20 mouse cellular contexts compared by ENCODE assay signal in genomic region chr5:32351721-32352465, GRCm38 (mm10).
DNase-seq lines count a peak whose midpoint lies in the region; ATAC-seq and TF ChIP-seq lines count a peak whose summit lies in the region.
"Had no signal": no experiment of that assay in that cellular context is flagged by ENCODE, and none has a peak within 500 bp of the region (broad histone marks: within the 10 kb centered on the region; RNA-seq: fewer than 3 reads in every experiment).

No protein-coding gene starts in this region.

- TF ChIP-seq CTCF in midbrain, postnatal 0 days (IDR thresholded peaks at IDR 0.05): no peak

- no peak overlapping the region for H3K27ac ChIP-seq in midbrain, postnatal 0 days (ENCODE audit: low read depth, low read length)
- H3K27ac ChIP-seq: embryonic facial prominence, embryonic 12.5 days; forebrain, embryonic 15.5 days; heart, embryonic 13.5 days; hindbrain, embryonic 12.5 days; intestine, embryonic 15.5 days had no signal

- H3K4me3 ChIP-seq in midbrain, postnatal 0 days (ENCODE audit: low read depth, low read length): no peak overlapping the region
- H3K4me3 ChIP-seq: embryonic facial prominence, embryonic 12.5 days; forebrain, embryonic 15.5 days; heart, embryonic 13.5 days; hindbrain, embryonic 12.5 days; intestine, embryonic 15.5 days had no signal

- H3K36me3 ChIP-seq in midbrain, postnatal 0 days (ENCODE audit: insufficient read depth, low read length): no peaks in the 10 kb centered on the region
- H3K36me3 ChIP-seq: embryonic facial prominence, embryonic 12.5 days; forebrain, embryonic 15.5 days; heart, embryonic 13.5 days; hindbrain, embryonic 12.5 days; intestine, embryonic 15.5 days had no signal

- H3K9me3 ChIP-seq in midbrain, postnatal 0 days (ENCODE audit: low read length): no peaks in the 10 kb centered on the region
- H3K9me3 ChIP-seq: embryonic facial prominence, embryonic 12.5 days; forebrain, embryonic 15.5 days; heart, embryonic 13.5 days; hindbrain, embryonic 12.5 days; intestine, embryonic 15.5 days had no signal

- H3K4me2 ChIP-seq in midbrain, postnatal 0 days (ENCODE audit: low read depth, low read length, poor library complexity, severe bottlenecking): no peak overlapping the region
- H3K4me2 ChIP-seq: embryonic facial prominence, embryonic 12.5 days; forebrain, embryonic 15.5 days; heart, embryonic 13.5 days; hindbrain, embryonic 12.5 days; intestine, embryonic 15.5 days had no signal

- no peak for ATAC-seq in midbrain, postnatal 0 days (ENCODE audit: low FRiP score)
- ATAC-seq: activated CD4-positive, CD25-positive, alpha-beta regulatory T cell, adult 4 months; forebrain, embryonic 15.5 days; intestine, embryonic 15.5 days; Patski had no signal

- H3K4me1 ChIP-seq in midbrain, postnatal 0 days (ENCODE audit: insufficient read depth, low read length): no peaks in the 10 kb centered on the region
- H3K4me1 ChIP-seq: embryonic facial prominence, embryonic 12.5 days; forebrain, embryonic 15.5 days had no signal

- intact Hi-C loops in left cerebral cortex, postnatal 4 days (cut with DNase I): no loop called here
- intact Hi-C loops in left cerebral cortex, postnatal 10 days (cut with DNase I): no loop called here

- WGBS in midbrain, postnatal 0 days: 77% methylated on average over 4 of the region's 4 CpGs

- no peaks in the 10 kb centered on the region for H3K27me3 ChIP-seq in midbrain, postnatal 0 days (ENCODE audit: insufficient read depth, low read length)
- H3K27me3 ChIP-seq: CH12.LX; embryonic facial prominence, embryonic 12.5 days; forebrain, embryonic 15.5 days; heart, embryonic 13.5 days; hindbrain, embryonic 12.5 days; intestine, embryonic 15.5 days; Patski had no signal

- peak; percentile 63 for DNase-seq in gastrocnemius, adult 18-20 months (ENCODE audit: low spot score)
- DNase-seq in gastrocnemius, postnatal 10 days: no peak
- DNase-seq in left cerebral cortex, postnatal 4 days: peak; percentile 38
- DNase-seq in left cerebral cortex, postnatal 10 days (ENCODE audit: extremely low spot score in 1 of 2, low spot score in 2 of 2): no peak
- DNase-seq in gastrocnemius, adult 8-10 months (ENCODE audit: low spot score in 2 of 2): peak; percentile 23 to 42
- DNase-seq in gastrocnemius, postnatal 25 days: peak; percentile 60
- DNase-seq in midbrain, postnatal 0 days (ENCODE audit: low spot score): no peak
- DNase-seq in layer of hippocampus, adult 8-10 months (ENCODE audit: low spot score in 2 of 2): no peak
- DNase-seq: adrenal gland, postnatal 14 days; cerebellum, adult 18-20 months; cerebellum, adult 9-11 months; heart, postnatal 4 days had no signal

- H3K9ac ChIP-seq in midbrain, postnatal 0 days (replicated peaks; ENCODE audit: low read length, poor library complexity, severe bottlenecking): no peak overlapping the region
- H3K9ac ChIP-seq: embryonic facial prominence, embryonic 12.5 days; forebrain, embryonic 15.5 days; heart, embryonic 13.5 days; hindbrain, embryonic 12.5 days; intestine, embryonic 15.5 days had no signal

Comparison
In these comparisons a context has a peak if more than half of its experiments do, and no peak if none do; other contexts are left out.
1. DNase-seq: peak in gastrocnemius, adult 18-20 months (single experiment), left cerebral cortex, postnatal 4 days (single experiment), gastrocnemius, adult 8-10 months (2 of 2) and gastrocnemius, postnatal 25 days (single experiment); none in gastrocnemius, postnatal 10 days (single experiment), left cerebral cortex, postnatal 10 days (0 of 2), midbrain, postnatal 0 days (single experiment) and layer of hippocampus, adult 8-10 months (0 of 2).